In the genomic region with DNA sequence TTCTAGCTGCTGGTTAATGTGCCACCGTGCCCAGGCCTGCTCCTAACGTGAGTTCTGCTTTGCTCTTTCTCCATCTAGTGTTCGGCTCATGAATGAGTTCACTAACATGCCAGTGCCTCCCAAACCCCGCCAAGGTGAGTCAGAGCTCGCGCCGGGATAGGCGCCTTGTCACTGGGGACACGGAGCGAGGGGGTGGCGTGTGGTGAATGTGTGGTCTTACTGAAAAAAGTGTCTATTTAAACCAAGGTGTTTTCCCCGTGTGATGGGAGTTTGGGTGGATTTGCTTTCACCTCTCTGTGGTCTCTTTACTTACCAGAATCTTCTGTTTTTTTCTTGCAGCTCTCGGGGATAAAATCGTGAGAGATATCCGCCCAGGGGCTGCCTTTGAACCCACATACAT, we compare ENCODE assay signal across 20 mouse cellular contexts. TPM values are rescaled to one million over a fixed set of nuclear protein-coding genes. Genes with fewer than 3 reads are reported as not detected.
A peak's percentile ranks its signal among the peaks of the same experiment; 100 is the strongest.
DNase-seq lines count a peak whose midpoint lies in the region; ATAC-seq and TF ChIP-seq lines count a peak whose summit lies in the region.
"Had no signal": no experiment of that assay in that cellular context is flagged by ENCODE, and none has a peak within 500 bp of the region (broad histone marks: within the 10 kb centered on the region; RNA-seq: fewer than 3 reads in every experiment).

No protein-coding gene starts in this region.

- no peak overlapping the region for H3K27ac ChIP-seq in left cerebral cortex, adult 2 months
- H3K27ac ChIP-seq in heart, embryonic 12.5 days (ENCODE audit: poor library complexity, severe bottlenecking) = no peak overlapping the region
- H3K27ac ChIP-seq: embryonic facial prominence, embryonic 12.5 days; forebrain, embryonic 12.5 days; heart, embryonic 10.5 days; stomach, embryonic 15.5 days had no signal

- peak; percentile 45 to 47 for DNase-seq in left cerebral cortex, adult 2 months (ENCODE audit: extremely low spot score in 1 of 2, low spot score in 2 of 2)
- no peak for DNase-seq in left cerebral cortex, postnatal 4 days
- DNase-seq in CD4-positive, CD25-positive, alpha-beta regulatory T cell, adult 2 months (ENCODE audit: low read depth, low spot score) = peak; percentile 68
- DNase-seq in CD8-positive naive resting alpha-beta T cell, adult 2 months (ENCODE audit: low read depth in 2 of 2, low spot score in 2 of 2) = peak; percentile 4 to 11
- peak; percentile 53 for DNase-seq in fibroblast of lung, adult 2 months (ENCODE audit: low read depth)
- DNase-seq in cerebellum, postnatal 14 days = no peak
- DNase-seq: cerebellum, postnatal 10 days; gastrocnemius, postnatal 25 days; heart, postnatal 36 days; kidney, postnatal 10 days; layer of hippocampus, adult 9-11 months; liver, postnatal 0 days; thymus, postnatal 4 days had no signal

- peak; percentile 3 for TF ChIP-seq CTCF in left cerebral cortex, adult 2 months (IDR thresholded peaks at IDR 0.05)

- no peak overlapping the region for H3K4me3 ChIP-seq in left cerebral cortex, adult 2 months
- no peak overlapping the region for H3K4me3 ChIP-seq in heart, embryonic 12.5 days
- H3K4me3 ChIP-seq: embryonic facial prominence, embryonic 12.5 days; forebrain, embryonic 12.5 days; heart, embryonic 10.5 days; myocyte; stomach, embryonic 15.5 days had no signal

- intact Hi-C loops in left cerebral cortex, adult 2 months (cut with DNase I) = no loop called here
- intact Hi-C loops in left cerebral cortex, postnatal 4 days (cut with DNase I) = loop anchor here (5.0 kb wide), 1 partner anchor 129 kb away; no protein-coding TSS in a partner anchor

- peaks cover 81% of the 10 kb centered on the region for H3K36me3 ChIP-seq in heart, embryonic 12.5 days

- no peak overlapping the region for H3K9ac ChIP-seq in heart, embryonic 12.5 days
- H3K9ac ChIP-seq: embryonic facial prominence, embryonic 12.5 days; forebrain, embryonic 12.5 days; liver, postnatal 0 days; stomach, embryonic 15.5 days had no signal

- H3K27me3 ChIP-seq in heart, embryonic 12.5 days (replicated peaks) = no peaks in the 10 kb centered on the region
- H3K27me3 ChIP-seq: embryonic facial prominence, embryonic 12.5 days; forebrain, embryonic 12.5 days; stomach, embryonic 15.5 days had no signal

- WGBS in heart, embryonic 12.5 days = 90% methylated on average over 15 of the region's 15 CpGs

- ATAC-seq in heart, embryonic 12.5 days (ENCODE audit: insufficient number of reproducible peaks, low FRiP score) = no peak
- no peak for ATAC-seq in erythroblast, adult 5-6 weeks (replicated peaks; ENCODE audit: low FRiP score, poor library complexity, severe bottlenecking)
- ATAC-seq: liver, postnatal 0 days had no signal

- H3K4me1 ChIP-seq in heart, embryonic 12.5 days (replicated peaks) = peaks cover 19% of the 10 kb centered on the region
- H3K4me1 ChIP-seq: stomach, embryonic 15.5 days had no signal

- H3K4me2 ChIP-seq in heart, embryonic 12.5 days = no peak overlapping the region
- H3K4me2 ChIP-seq: embryonic facial prominence, embryonic 12.5 days; forebrain, embryonic 12.5 days; stomach, embryonic 15.5 days had no signal

- H3K9me3 ChIP-seq in heart, embryonic 12.5 days (replicated peaks) = no peaks in the 10 kb centered on the region
- H3K9me3 ChIP-seq: embryonic facial prominence, embryonic 12.5 days; forebrain, embryonic 12.5 days; heart, embryonic 10.5 days; stomach, embryonic 15.5 days had no signal

RNA-seq across cellular contexts. Expression of a gene that starts 37.7 kb away (rescaled TPM):
- 1 to 10 TPM; 2.4 to 2.6 TPM for total RNA-seq in left cerebral cortex, adult 2 months (2021)
- total RNA-seq in left cerebral cortex, postnatal 4 days (2021) = 10 to 100 TPM in 1 of 2 experiments, 1 to 10 TPM in 1; 6.5 to 12.8 TPM
- 4.0 TPM in 1 of 2 replicates, not detected in the other for polyA plus RNA-seq in heart, embryonic 12.5 days (2016; fragmentation: Nextera tagmentation; extraction: Ambion mirVana)
- total RNA-seq in erythroblast, adult 5-6 weeks (2015; ENCODE audit: low replicate concordance) = 2.9 and 5.2 TPM in 2 replicates
- 0.28 and 7.8 TPM in 2 replicates for total RNA-seq in erythroblast, adult 5-6 weeks (2017; ENCODE audit: low replicate concordance)
- polyA plus RNA-seq: embryonic facial prominence, embryonic 12.5 days; forebrain, embryonic 12.5 days; liver, postnatal 0 days; stomach, embryonic 15.5 days had no signal

RNA-seq across cellular contexts. Expression of a gene that starts 38.2 kb away (rescaled TPM):
- 10 to 100 TPM; 86.4 to 88.9 TPM for total RNA-seq in left cerebral cortex, adult 2 months (2021)
- total RNA-seq in left cerebral cortex, postnatal 4 days (2021) = 100 to 1,000 TPM; 150 to 152 TPM
- 112 and 116 TPM in 2 replicates for polyA plus RNA-seq in heart, embryonic 12.5 days (2016; fragmentation: Nextera tagmentation; extraction: Ambion mirVana)
- 66.3 and 87.0 TPM in 2 replicates for total RNA-seq in erythroblast, adult 5-6 weeks (2015; ENCODE audit: low replicate concordance)
- 59.7 and 83.1 TPM in 2 replicates for total RNA-seq in erythroblast, adult 5-6 weeks (2017; ENCODE audit: low replicate concordance)

RNA-seq across cellular contexts. Expression of a gene that starts 43.9 kb away (rescaled TPM):
- total RNA-seq in left cerebral cortex, adult 2 months (2021) = 1 to 10 TPM; 2.3 to 3.4 TPM
- total RNA-seq in left cerebral cortex, postnatal 4 days (2021) = 1 to 10 TPM; 1.7 to 1.8 TPM
- 3.7 and 4.1 TPM in 2 replicates for polyA plus RNA-seq in heart, embryonic 12.5 days (2016; fragmentation: Nextera tagmentation; extraction: Ambion mirVana)
- total RNA-seq in erythroblast, adult 5-6 weeks (2015; ENCODE audit: low replicate concordance) = 1.9 and 3.1 TPM in 2 replicates
- total RNA-seq in erythroblast, adult 5-6 weeks (2017; ENCODE audit: low replicate concordance) = 2.9 and 3.0 TPM in 2 replicates

Comparison
In these comparisons a context has a peak if more than half of its experiments do, and no peak if none do; other contexts are left out.
1. DNase-seq: peak in left cerebral cortex, adult 2 months (2 of 2), CD4-positive, CD25-positive, alpha-beta regulatory T cell, adult 2 months (single experiment), CD8-positive naive resting alpha-beta T cell, adult 2 months (2 of 2) and fibroblast of lung, adult 2 months (single experiment); none in left cerebral cortex, postnatal 4 days (single experiment) and cerebellum, postnatal 14 days (0 of 2).